Mouse (Mus musculus): ENCODE measurements at regions not wholly inside any gene's neighbourhood (a gene's known extent, or its start where the extent isn't known, plus 50 kb on each side); places are given as distances from the start of the nearest gene placed in this dataset.
A peak's percentile ranks its signal among the peaks of the same experiment; 100 is the strongest.

DNA sequence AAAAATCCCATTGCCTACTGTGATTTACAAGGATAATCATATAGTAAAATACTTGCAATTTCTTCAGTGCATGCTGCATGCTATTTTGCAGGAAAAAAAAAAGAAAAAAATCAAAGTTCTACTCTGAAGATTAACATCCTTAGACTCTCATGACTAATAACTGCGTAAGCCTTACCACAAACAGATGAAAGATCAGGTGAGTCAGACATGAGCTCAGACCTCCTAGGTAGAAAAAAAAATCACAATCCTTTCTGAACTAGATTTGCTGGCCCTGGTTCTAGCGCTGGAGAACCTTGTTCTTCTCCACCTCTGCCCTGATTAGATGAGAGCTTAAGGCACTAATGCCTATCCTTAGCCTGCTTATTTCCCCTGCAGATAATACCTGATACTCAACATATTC, 96.1 kb upstream of the Snap25 start:
- DNase-seq (ENCODE audit: low read depth, low spot score): no peak

DNA sequence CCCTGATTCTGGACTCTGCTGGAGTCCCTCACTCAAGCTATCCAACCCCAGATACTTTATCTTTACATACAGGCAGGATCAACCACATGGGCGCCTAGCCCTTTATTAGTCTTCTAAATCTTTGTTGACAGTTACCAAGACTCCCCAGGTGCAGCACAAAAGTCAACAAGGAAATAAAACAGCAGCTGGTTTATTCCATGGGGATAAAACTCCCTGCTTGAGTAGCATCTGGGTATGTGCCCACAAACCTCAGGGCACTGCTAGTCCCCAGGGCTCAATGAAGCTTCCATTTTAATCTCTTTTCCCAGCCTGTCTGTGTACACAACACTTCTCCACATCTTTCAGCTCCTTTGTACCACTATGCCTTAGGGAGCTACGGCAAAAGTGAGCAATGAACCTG, 95.1 kb upstream of the Snap25 start:
- no peak for DNase-seq (ENCODE audit: low read depth, low spot score)

DNA sequence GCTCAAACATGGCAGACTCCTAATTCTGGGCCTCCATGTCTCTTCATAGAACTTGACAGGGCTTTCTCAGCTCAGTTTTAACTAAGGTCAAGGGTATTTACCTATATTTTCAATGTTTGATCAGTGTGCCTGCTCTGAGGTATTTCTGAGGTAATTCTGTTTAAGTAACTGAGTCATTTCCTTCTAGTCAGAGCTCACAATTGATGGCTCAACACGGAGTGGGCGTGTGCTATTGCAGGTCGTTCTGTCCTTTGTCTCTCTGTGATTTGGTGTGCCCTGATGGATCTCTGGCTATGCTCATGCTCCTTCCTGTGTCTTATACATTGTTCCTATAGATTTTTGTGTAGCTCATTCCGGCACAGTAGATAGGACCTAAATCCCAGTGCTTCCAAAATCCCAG, 92.9 kb upstream of the Snap25 start:
- no peak for DNase-seq (ENCODE audit: low read depth, low spot score)

DNA sequence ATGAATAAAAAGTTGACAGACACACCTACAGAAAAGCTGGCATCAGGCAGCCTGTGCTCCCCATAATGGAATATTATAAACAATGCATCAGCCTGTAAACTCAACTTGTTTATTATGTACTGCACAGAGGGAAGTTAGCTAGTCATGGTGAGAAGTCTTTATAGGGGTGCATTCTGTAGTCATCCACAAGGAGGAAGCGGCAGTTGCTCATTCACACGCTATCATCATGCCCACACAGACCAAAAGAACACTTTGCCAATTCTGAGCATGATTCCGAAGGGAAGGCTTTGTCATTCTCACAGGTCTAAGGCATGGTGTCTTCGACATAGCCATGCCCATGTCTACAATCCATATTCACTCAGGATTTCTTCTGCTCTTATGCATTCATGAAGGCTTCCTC, 92.3 kb upstream of the Snap25 start:
- no peak for DNase-seq (ENCODE audit: low read depth, low spot score)

DNA sequence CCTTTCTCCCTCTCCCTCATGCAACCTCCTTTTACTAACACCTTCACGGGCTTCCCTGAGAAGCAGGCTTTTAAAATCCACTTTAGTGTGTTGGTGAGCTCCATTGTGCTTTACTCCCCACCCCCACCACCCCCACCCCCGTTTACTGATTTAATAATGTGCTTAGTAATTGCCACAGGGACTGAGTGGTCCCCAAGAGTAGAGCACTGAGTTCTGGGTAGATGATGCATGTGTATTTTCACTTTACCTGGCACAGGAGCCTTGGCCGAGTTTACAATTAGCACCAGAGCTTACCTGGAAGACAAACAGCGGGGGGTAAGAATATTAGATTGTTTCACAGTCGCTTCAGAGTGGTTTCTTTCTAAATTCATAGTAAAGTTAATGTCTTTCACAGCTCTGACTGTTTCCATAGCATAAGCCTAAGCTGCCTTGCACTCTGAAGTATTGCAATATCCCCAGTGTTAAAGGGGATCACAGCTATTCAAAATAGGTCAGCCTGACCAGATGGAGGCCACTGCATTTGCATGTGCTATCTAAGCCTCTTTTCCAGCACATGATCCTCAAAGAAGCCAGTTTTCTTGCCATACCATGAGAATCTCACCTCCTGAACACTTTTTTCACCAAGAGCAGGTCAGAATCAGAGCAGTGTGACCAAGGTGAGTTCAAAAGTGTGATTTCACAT, 89.3 kb upstream of the Snap25 start:
- no peak for DNase-seq (ENCODE audit: low read depth, low spot score)

DNA sequence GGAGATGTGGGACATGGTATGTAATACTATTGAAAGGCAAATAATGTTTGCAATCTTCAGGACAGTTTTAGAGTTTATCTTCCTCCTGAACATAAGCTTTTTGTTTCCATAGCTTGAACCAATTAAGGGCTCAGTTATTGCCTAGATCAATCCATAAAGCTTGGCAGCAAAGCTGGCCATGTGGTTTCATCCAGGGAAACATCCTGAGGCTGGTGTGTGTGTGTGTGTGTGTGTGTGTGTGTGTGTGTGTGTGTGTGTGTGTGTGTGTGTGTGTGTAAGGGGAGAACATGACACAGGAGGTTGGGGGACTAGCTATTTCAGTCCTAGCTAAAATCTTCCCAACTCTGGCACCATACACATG, 88.8 kb upstream of the Snap25 start:
- DNase-seq (ENCODE audit: low read depth, low spot score): no peak

DNA sequence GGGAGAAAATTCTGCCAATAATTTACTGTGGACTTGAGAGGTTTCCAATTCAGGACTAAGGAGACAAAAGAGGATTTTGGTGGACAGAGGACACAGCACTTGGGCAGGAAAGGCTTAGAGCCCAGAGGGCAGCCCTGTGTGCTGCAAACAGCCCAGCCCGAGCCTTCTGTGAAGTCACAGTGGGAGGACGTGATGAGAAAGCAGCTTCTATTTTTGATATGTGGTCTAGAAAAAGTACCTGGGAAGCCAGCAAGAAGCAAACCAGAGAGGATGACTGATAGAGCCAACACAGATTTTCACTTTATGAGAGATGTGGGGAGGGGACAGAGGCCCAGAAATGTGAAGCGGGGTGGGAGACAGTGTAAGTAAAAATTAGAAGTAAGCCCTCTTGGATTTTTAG, 66.3 kb upstream of the Snap25 start:
- DNase-seq (ENCODE audit: low read depth, low spot score): peak; percentile 53

DNA sequence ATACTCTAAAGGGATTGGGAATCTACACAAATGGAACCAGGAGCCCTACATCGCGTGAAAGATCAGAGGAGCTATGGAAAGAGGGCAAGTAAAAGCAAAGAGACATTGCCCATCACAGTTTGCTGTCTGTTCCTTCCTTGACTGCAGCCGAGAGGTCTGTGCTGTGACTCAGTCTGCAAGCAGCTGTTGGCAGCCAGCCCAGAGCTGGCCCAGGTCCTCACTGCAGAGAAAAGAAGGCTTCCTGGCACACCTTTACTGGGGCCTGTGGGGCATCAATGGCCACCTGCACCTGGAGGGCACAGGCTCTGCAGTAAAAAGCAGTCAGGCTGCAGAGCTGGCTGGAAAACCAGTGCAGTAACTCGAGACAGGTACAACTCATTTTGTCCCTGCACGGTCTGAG, 64.6 kb upstream of the Snap25 start:
- DNase-seq (ENCODE audit: low read depth, low spot score): no peak

DNA sequence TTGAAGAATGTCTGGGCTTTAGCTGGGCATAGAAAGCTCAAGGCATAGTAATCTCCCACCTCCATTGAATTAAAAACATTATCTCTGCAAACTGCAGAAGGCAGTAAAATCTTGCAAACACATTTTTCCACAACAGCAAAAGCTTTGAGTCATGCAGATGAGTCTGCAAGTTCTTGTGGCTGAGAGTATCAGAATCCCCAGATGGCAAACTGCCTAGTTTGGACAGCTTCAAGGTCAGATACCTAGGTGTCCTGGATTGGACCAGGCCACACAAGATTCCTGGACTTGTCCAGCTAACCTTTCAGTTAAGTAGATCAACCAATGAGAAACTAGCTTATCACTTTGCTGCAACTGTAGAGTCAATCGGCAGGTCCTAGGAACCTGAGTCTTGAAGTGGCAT, 62.5 kb upstream of the Snap25 start:
- no peak for DNase-seq (ENCODE audit: low read depth, low spot score)

DNA sequence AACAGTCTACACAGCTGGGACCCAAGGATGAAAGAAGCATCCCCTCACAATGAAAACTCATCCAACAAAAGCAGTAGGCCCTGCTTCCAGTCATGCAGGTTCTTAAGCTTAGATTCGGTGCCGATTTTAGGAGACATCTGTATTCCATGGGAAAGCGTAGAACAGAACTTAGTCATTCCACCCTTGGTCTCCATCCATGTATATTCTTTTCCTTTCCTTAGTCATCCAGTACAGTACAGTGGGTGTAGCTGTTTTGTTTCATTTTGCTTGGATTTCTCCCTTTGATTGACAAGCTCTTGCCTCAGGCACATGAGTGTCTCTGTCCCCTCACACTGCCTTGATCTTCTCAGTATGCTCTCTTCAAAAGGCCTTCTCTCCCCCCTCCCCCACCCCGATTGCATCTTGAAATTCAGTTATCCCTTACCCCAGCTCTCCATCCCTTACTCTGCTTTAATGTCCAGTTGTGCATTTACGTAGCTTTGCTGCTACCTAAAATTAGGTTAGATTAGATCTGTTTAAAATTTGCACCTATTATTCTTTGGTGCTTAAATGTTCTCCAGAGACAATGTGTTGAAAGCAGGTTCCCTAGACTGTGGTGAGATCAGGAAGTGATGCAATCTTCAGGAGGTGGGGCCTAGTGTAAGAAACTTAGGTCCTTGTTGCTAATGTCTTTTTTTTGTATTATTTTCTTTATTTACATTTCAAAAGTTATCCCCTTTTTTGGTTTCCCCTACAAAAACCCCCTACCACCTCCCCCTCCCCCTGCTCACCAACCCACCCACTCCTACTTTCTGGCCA, 60.8 kb upstream of the Snap25 start:
- DNase-seq (ENCODE audit: low read depth, low spot score): no peak

Measured in telencephalon, adult 2 months (tissue).